Mouse (Mus musculus): Measurements from ENCODE around the gene Mthfd1l. TPM values are rescaled to one million over a fixed set of nuclear protein-coding genes. Genes with fewer than 3 reads are reported as not detected.

Mthfd1l gene
- polyA plus RNA-seq, 1 experiment from 2014 or later: 10.0 TPM

DNA sequence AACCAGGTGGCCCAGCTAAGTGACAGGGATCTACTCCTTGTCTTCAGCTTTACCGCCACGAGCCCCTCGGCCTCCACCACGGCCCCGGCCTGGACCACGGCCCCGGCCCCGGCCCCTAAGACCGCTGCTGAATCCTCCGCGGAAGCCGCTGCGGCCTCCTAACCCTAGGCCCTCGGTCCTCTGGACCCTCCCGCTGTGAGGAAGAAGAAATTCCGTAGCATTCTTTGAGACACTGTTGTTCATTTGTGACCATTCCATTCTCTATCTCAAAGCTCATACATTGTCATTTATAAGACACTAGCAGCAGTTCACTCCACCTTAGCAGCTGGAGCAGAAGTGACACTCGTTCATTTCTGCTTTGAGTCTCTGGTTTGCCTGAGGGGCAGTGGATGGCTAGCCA lies 26.0 kb upstream of the Mthfd1l start:
- Histone ChIP-seq H3K9me3 (replicated peaks) (no peaks in the 10 kb centered on the region), H3K4me2 (replicated peaks) (no peak overlapping the region), H3K4me3 (replicated peaks) (no peak overlapping the region), H3K27me3 (no peaks in the 10 kb centered on the region), H3K27ac (replicated peaks) (no peak overlapping the region), H3K9ac (no peak overlapping the region), H3K4me1 (0 out of 2 replicates have a peak, but pooled peaks cover 3% of the 10 kb centered on the region), H3K36me3 (peaks cover 20% of the 10 kb centered on the region)
- WGBS: 91% methylated on average over 17 of the region's 17 CpGs
- ATAC-seq (ENCODE audit: insufficient number of reproducible peaks, low FRiP score, low TSS enrichment, low read depth): no peak

DNA sequence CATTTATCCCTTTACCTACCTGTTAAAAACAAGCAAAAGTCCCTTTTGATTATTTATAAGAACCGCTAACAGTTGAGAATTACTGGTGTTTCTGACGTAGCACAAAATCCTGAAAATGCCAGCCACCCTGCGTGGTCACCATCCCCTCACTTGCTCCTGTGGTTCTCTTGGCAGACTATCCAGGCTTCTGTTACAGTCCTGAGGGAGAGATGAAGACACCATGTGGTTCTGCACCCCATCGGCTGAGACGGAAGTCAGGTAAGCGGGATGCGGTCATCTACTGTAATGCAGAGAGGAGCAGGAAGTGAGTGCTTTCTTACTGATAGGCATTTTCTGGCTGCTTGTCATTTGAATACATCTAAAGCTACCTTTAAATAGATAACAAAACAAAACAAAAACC lies 25.6 kb upstream of the Mthfd1l start:
- Histone ChIP-seq H3K27me3 (no peaks in the 10 kb centered on the region), H3K36me3 (peaks cover 20% of the 10 kb centered on the region), H3K4me2 (replicated peaks) (no peak overlapping the region), H3K9me3 (replicated peaks) (no peaks in the 10 kb centered on the region), H3K4me1 (no peaks in the 10 kb centered on the region), H3K9ac (no peak overlapping the region), H3K4me3 (replicated peaks) (no peak overlapping the region), H3K27ac (replicated peaks) (no peak overlapping the region)
- ATAC-seq (ENCODE audit: insufficient number of reproducible peaks, low FRiP score, low TSS enrichment, low read depth): no peak
- 93% methylated on average over 7 of the region's 7 CpGs for WGBS

DNA sequence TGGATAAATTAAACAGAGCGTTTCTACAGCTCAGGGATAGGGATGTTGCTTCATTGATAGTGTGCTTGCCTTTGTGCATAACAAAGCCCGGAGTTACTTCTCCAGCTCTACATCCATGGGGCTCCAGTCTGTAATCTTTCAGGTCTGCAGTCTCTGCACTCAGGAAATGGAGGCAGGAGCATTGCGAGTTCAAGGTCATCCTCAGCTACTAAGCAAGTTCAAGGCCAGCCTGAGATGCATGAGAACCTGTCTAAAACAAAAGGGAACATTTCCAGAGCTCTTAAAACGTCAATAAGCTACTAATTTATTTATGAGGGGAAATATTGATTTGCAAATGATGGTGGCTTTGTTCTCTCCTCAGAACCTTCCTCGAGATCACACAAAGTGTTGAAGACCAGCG lies 23.6 kb upstream of the Mthfd1l start:
- Histone ChIP-seq H3K4me2 (replicated peaks) (no peak overlapping the region), H3K9ac (no peak overlapping the region)

DNA sequence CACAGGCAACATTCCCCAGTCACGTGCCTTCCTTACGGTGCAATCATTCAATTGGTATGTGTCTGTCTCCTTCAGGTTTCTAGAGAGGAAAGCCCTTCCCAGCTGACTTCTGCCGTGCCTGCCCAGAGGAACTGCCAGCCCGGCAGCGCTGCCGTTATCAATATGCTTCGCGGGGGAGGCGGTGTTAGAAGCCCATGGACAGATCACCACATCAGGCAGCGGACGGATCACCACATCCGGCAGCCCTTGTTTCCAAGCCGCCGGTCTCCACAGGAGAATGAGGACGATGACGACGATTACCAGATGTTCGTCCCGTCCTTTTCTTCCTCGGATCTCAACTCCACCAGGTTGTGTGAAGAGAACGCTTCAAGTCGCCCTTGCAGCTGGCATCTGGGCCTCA lies 16.4 kb upstream of the Mthfd1l start:
- Histone ChIP-seq H3K4me1 (no peaks in the 10 kb centered on the region), H3K36me3 (peaks cover 42% of the 10 kb centered on the region), H3K27ac (replicated peaks) (no peak overlapping the region), H3K27me3 (no peaks in the 10 kb centered on the region), H3K9ac (no peak overlapping the region), H3K9me3 (replicated peaks) (no peaks in the 10 kb centered on the region), H3K4me3 (replicated peaks) (no peak overlapping the region), H3K4me2 (replicated peaks) (no peak overlapping the region)
- ATAC-seq (ENCODE audit: insufficient number of reproducible peaks, low FRiP score, low TSS enrichment, low read depth): no peak
- 90% methylated on average over 22 of the region's 22 CpGs for WGBS

More for the DNA sequence above, 23.6 kb upstream of the Mthfd1l start:
- no peak for ATAC-seq (ENCODE audit: insufficient number of reproducible peaks, low FRiP score, low TSS enrichment, low read depth)
- 88% methylated on average over 6 of the region's 6 CpGs for WGBS
- Histone ChIP-seq H3K27me3 (no peaks in the 10 kb centered on the region), H3K9me3 (replicated peaks) (no peaks in the 10 kb centered on the region), H3K27ac (replicated peaks) (no peak overlapping the region), H3K4me3 (replicated peaks) (no peak overlapping the region), H3K36me3 (peaks cover 24% of the 10 kb centered on the region), H3K4me1 (no peaks in the 10 kb centered on the region)

DNA sequence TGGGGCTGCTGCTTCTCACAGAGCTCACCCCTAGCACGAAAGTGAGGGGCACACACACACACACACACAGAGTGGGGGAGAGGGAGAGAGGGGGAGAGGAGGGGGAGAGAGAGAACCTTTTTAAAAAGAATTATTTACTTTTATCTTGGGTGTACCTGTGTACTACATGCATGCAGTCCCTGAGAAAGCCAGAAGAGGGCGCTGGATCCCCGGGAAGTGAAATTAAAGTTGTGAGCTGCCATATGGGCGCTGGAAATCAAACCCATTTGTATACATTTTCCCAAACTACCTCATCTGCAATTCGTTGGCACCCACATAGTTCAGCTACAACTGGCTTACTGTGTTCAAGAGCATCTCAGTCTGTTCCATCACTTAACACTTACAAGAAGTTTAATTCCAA lies 14.3 kb upstream of the Mthfd1l start:
- H3K36me3 ChIP-seq: peaks cover 45% of the 10 kb centered on the region
- no peak overlapping the region for H3K4me2 ChIP-seq (replicated peaks)
- H3K27me3 ChIP-seq: no peaks in the 10 kb centered on the region
- no peaks in the 10 kb centered on the region for H3K4me1 ChIP-seq
- no peaks in the 10 kb centered on the region for H3K9me3 ChIP-seq (replicated peaks)
- H3K27ac ChIP-seq (replicated peaks): no peak overlapping the region
- ATAC-seq (ENCODE audit: insufficient number of reproducible peaks, low FRiP score, low TSS enrichment, low read depth): no peak
- WGBS: 79% methylated on average over 5 of the region's 5 CpGs
- no peak overlapping the region for H3K4me3 ChIP-seq (replicated peaks)
- H3K9ac ChIP-seq: no peak overlapping the region

DNA sequence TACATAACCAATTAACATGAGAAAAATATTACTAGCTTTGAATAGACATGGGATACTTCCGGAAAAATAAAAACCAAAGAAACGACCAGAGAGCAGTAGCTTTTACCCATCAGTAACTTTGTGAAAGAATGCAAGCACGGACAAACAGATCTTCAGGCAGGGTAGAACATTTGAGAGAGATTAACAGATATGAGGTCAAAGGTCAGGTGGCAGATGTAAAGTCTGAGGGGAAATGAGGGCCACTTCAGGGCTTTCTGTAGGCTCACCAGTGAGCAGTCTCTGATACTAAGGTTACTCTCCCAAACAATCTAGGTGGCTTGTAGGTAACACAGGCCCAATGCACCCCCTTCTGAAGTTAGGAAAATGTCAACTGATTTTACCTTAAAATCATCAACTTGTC lies 3.9 kb upstream of the Mthfd1l start:
- H3K4me2 ChIP-seq (replicated peaks): no peak overlapping the region
- peaks cover 12% of the 10 kb centered on the region; the same call in 1 of the 2 replicates for H3K36me3 ChIP-seq
- peaks cover 5% of the 10 kb centered on the region; the same call in 1 of the 2 replicates for H3K4me1 ChIP-seq
- no peaks in the 10 kb centered on the region for H3K27me3 ChIP-seq
- ATAC-seq (ENCODE audit: insufficient number of reproducible peaks, low FRiP score, low TSS enrichment, low read depth): no peak
- H3K9ac ChIP-seq: no peak overlapping the region
- no peak overlapping the region for H3K4me3 ChIP-seq (replicated peaks)
- WGBS: 54% methylated on average over 3 of the region's 3 CpGs
- no peaks in the 10 kb centered on the region for H3K9me3 ChIP-seq (replicated peaks)
- no peak overlapping the region for H3K27ac ChIP-seq (replicated peaks)

DNA sequence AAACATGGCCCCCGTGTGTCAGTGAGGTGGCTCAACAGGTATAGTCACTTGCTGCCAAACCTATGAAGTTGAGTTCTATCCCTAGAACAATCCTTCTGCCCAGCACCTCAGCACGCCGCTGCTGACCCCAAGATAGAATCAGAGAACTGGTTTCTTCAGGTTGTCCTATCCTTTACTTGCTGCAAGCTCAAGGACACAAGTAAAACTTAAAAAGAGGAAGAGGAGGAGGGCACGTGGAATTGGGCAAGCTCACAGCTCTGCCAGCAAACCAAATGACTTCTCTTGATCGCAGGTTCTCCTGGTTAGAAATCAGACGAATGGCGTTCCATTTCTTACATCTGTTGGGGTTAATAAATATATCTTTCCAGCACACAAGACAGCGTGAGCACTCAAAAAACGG lies 681 bp upstream of the Mthfd1l start:
- 80% methylated on average over 9 of the region's 9 CpGs for WGBS
- H3K9me3 ChIP-seq (replicated peaks): no peaks in the 10 kb centered on the region
- ATAC-seq (ENCODE audit: insufficient number of reproducible peaks, low FRiP score, low TSS enrichment, low read depth): no peak
- no peaks in the 10 kb centered on the region for H3K36me3 ChIP-seq
- H3K4me2 ChIP-seq (replicated peaks): peak overlapping the region; percentile 96; the same call in 1 of the 2 replicates
- H3K27ac ChIP-seq (replicated peaks): peak overlapping the region; percentile 89; the same call in 1 of the 2 replicates
- H3K27me3 ChIP-seq: no peaks in the 10 kb centered on the region
- H3K4me1 ChIP-seq: peaks cover 18% of the 10 kb centered on the region
- H3K9ac ChIP-seq: no peak overlapping the region
- no peak overlapping the region; the same call in 1 of the 2 replicates for H3K4me3 ChIP-seq (replicated peaks)

DNA sequence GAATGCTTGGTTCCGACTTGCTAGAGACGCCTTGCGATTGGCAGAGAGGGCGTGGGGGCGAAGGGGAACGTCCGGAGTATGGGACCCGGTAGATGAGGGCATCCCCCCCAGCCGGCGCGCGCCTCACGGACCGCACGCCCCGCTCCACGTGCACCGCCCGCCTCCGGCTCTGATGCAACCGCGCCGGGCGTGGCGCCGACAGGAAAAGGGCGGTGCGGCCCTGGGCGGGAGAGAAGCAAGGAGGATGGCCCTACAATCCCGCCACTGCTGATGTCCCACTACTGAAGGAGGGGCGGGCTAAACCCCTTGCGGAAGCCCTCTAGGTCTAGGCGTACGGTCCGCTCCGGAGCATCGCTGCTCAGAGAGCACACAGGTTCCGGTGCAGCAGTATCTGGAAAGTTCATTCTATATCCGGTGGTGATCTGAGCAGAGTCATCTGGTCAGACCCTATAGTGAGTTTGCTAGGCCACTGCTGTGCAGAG lies 712 bp downstream of the Mthfd1l start:
- under 1% methylated on average over 39 of the region's 39 CpGs for WGBS

DNA sequence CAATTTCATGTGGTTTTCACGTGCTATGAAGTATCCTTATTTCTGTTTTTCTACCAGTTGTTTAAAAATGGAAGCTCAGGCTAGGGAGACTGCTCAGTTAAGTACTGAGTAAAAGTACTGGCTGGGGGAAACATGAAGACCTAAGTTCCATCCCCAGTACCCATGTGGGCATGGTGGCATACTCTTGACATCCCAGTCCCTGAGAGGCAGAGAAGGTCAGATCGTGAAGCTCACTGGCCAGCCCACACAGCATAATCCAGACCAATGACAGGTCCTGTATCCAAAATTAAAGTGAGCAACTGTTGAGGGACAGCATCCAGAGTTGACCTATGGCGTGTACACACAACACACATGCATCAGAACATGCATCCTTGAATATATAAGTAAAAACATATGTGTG lies 1.5 kb downstream of the Mthfd1l start:
- Histone ChIP-seq H3K4me1 (peaks cover 18% of the 10 kb centered on the region), H3K27ac (replicated peaks) (no peak overlapping the region), H3K9ac (no peak overlapping the region), H3K4me3 (replicated peaks) (no peak overlapping the region; the same call in 1 of the 2 replicates), H3K9me3 (replicated peaks) (no peaks in the 10 kb centered on the region), H3K4me2 (replicated peaks) (peak overlapping the region; percentile 96; the same call in 1 of the 2 replicates), H3K36me3 (peaks cover 7% of the 10 kb centered on the region; the same call in 1 of the 2 replicates), H3K27me3 (no peaks in the 10 kb centered on the region)
- ATAC-seq (ENCODE audit: insufficient number of reproducible peaks, low FRiP score, low TSS enrichment, low read depth): no peak
- WGBS: 59% methylated on average over 3 of the region's 3 CpGs

More for the DNA sequence above, 712 bp downstream of the Mthfd1l start:
- Histone ChIP-seq H3K27ac (replicated peaks) (peak overlapping the region; percentile 89), H3K4me3 (replicated peaks) (peak overlapping the region; percentile 63), H3K4me2 (replicated peaks) (peak overlapping the region; percentile 96), H3K36me3 (no peaks in the 10 kb centered on the region), H3K9me3 (replicated peaks) (no peaks in the 10 kb centered on the region), H3K27me3 (no peaks in the 10 kb centered on the region), H3K4me1 (peaks cover 18% of the 10 kb centered on the region), H3K9ac (peak overlapping the region; percentile 66)
- ATAC-seq (ENCODE audit: insufficient number of reproducible peaks, low FRiP score, low TSS enrichment, low read depth): peak; percentile 93

DNA sequence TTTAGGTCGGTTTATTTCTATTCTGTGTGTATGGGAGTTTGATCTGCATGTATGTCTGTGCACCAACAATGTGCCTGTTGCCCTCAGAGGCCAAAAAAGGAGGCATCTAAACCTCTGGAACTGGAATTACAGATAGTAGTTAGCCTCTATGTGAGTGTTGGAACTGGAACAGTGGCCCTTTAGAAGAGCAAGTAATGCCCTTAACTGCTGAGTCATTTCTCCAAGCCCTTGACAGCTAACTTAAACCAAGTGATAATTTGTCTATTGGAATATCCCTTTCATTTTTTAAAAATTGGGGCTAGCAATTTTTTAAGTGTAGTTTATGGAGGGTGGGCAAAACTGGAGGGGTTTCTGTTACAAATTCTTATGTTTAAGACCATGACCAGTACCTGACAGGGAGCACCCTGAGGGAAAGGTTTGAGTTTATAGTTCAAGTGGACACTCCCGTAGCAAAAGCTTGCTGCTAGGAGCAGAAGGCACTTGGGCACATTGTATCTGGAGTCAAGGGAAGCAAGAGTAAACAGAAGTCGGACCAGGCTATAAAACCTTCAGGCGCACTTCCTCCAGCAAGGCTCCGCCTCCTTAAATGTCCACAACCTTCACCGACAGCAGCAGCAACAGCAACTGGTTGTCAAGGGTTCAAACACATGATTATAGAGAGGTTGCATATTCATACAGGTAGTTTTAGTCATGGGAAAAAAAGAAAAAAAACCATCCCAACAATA lies 3.1 kb downstream of the Mthfd1l start:
- WGBS: 68% methylated on average over 6 of the region's 6 CpGs
- ATAC-seq (ENCODE audit: insufficient number of reproducible peaks, low FRiP score, low TSS enrichment, low read depth): no peak
- H3K4me2 ChIP-seq (replicated peaks): no peak overlapping the region

DNA sequence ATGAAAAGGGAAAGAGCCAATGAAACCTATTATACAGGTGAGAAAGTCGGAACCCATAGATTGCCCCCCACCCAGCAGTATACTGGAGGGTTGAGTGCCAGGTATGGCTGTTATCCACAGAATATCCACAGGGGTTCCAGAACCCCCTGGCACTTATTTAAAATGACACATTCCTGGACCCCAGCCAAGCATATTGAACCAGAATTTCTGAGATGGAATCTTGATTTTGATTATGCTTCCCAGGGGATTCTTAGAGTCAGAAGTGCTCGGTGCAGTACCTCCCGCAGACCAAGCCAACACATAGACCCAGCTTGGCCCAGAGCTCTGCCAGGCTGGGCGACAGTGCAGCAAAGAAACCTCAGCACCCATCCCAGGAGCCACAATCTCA lies 3.7 kb downstream of the Mthfd1l start:
- no peaks in the 10 kb centered on the region for H3K27me3 ChIP-seq
- no peak for ATAC-seq (ENCODE audit: insufficient number of reproducible peaks, low FRiP score, low TSS enrichment, low read depth)
- peaks cover 18% of the 10 kb centered on the region for H3K4me1 ChIP-seq
- WGBS: 54% methylated on average over 4 of the region's 4 CpGs
- H3K4me3 ChIP-seq (replicated peaks): no peak overlapping the region
- H3K4me2 ChIP-seq (replicated peaks): no peak overlapping the region
- H3K36me3 ChIP-seq: peaks cover 14% of the 10 kb centered on the region
- no peaks in the 10 kb centered on the region for H3K9me3 ChIP-seq (replicated peaks)
- H3K9ac ChIP-seq: no peak overlapping the region
- H3K27ac ChIP-seq (replicated peaks): no peak overlapping the region

More for the DNA sequence above, 3.1 kb downstream of the Mthfd1l start:
- peaks cover 14% of the 10 kb centered on the region for H3K36me3 ChIP-seq
- no peak overlapping the region for H3K4me3 ChIP-seq (replicated peaks)
- H3K4me1 ChIP-seq: peaks cover 18% of the 10 kb centered on the region
- H3K9me3 ChIP-seq (replicated peaks): no peaks in the 10 kb centered on the region
- H3K27ac ChIP-seq (replicated peaks): no peak overlapping the region
- no peaks in the 10 kb centered on the region for H3K27me3 ChIP-seq
- no peak overlapping the region for H3K9ac ChIP-seq

DNA sequence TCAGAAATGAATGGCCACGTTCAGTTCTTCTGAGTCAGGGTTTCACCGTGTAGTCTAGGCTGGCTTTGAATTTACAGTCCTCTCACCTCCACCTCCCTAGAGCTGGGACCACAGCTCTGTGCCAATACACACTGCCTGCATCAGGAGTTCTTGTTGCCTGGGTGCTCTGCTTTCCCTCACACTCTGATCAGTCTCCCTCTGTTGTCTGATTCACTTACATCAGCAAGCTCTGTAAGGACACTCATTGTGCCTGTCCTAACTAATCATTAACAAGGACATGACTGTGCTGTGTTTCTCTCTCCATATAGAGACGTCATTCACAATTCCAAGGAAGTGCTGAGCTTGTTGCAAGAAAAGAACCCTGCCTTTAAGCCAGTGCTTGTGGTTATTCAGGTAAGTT lies 5.4 kb downstream of the Mthfd1l start:
- Histone ChIP-seq H3K9me3 (replicated peaks) (no peaks in the 10 kb centered on the region), H3K27me3 (no peaks in the 10 kb centered on the region), H3K27ac (replicated peaks) (no peak overlapping the region), H3K4me1 (peaks cover 12% of the 10 kb centered on the region; the same call in 1 of the 2 replicates), H3K9ac (no peak overlapping the region), H3K4me3 (replicated peaks) (no peak overlapping the region), H3K4me2 (replicated peaks) (no peak overlapping the region), H3K36me3 (peaks cover 17% of the 10 kb centered on the region)
- no peak for ATAC-seq (ENCODE audit: insufficient number of reproducible peaks, low FRiP score, low TSS enrichment, low read depth)
- WGBS: 78% methylated on average over 3 of the region's 3 CpGs

Data from embryonic facial prominence, embryonic 15.5 days (tissue).